Mouse (Mus musculus): ENCODE measurements around the gene A830031A19Rik. TPM values are rescaled to one million over a fixed set of nuclear protein-coding genes. Genes with fewer than 3 reads are reported as not detected.

The A830031A19Rik gene
- polyA plus RNA-seq, 1 experiment from 2014 or later = not detected

Small RNA genes within 50 kb of the gene (microRNA-seq; reads per million reads assigned to microRNA genes)
- gene Gm44381 = not detected

Other genes starting within 250 kb of the A830031A19Rik start
- 19.5 and 24.0 TPM in 2 replicates for gene Papolg, start 179.8 kb downstream of the A830031A19Rik start, polyA plus RNA-seq (2015; fragmentation: Nextera tagmentation; extraction: Ambion mirVana)
- 125 and 131 TPM in 2 replicates for gene Bcl11a, start 3.0 kb upstream of the A830031A19Rik start, polyA plus RNA-seq (2015; fragmentation: Nextera tagmentation; extraction: Ambion mirVana)

Data from neural tube, embryonic 13.5 days (tissue).